Mouse (Mus musculus) MEL (cell line): ENCODE measurements around the gene Cyb5d1. TPM values are rescaled to one million over a fixed set of nuclear protein-coding genes. Genes with fewer than 3 reads are reported as not detected.

Experiments
- DNase-seq: peaks from one replicate; pipeline ENCODE4 v3.0.0; 2011; ENCODE audit warnings: low read depth, low spot score
- H3K27ac ChIP-seq: 2 replicates; pipeline ENCODE4 v1.5.1; 2012; ENCODE audit warnings: low read depth, mild to moderate bottlenecking, control low read depth, low read length, moderate library complexity; ENCODE audit not compliant: control insufficient read depth
- H3K27me3 ChIP-seq, 2 experiments: fragments of 150-350 bp in 1 of 2; sonication (generic) in 1 of 2; 2 replicates each; pipeline ENCODE4 v1.6.1; 2012; ENCODE audit warnings: low read length in 2 of 2, mild to moderate bottlenecking in 2 of 2, improper control_type of control experiment in 1 of 2, moderate library complexity in 1 of 2; ENCODE audit not compliant: insufficient read depth in 2 of 2, control insufficient read depth in 1 of 2
- H3K36me3 ChIP-seq, 2 experiments: 2 replicates each; pipeline ENCODE4 v1.6.1; 2012 to 2014; ENCODE audit warnings: low read length in 2 of 2, improper control_type of control experiment in 1 of 2, inconsistent platforms in 1 of 2, mild to moderate bottlenecking in 1 of 2; ENCODE audit not compliant: insufficient read depth in 2 of 2, control insufficient read depth in 1 of 2
- H3K4me1 ChIP-seq, 2 experiments: fragments of 150-350 bp in 1 of 2; sonication (generic) in 1 of 2; 2 replicates each; pipeline ENCODE4 v1.6.1; 2012; ENCODE audit warnings: low read length in 2 of 2, improper control_type of control experiment in 1 of 2, mild to moderate bottlenecking in 1 of 2; ENCODE audit not compliant: insufficient read depth in 2 of 2, control insufficient read depth in 1 of 2
- H3K4me3 ChIP-seq, 2 experiments: fragments of 150-350 bp in 1 of 2; sonication (generic) in 1 of 2; 2 replicates each; pipeline ENCODE4 v1.5.1; 2012; ENCODE audit warnings: low read depth in 2 of 2, low read length in 2 of 2, mild to moderate bottlenecking in 2 of 2, moderate library complexity in 2 of 2, control low read depth in 1 of 2, improper control_type of control experiment in 1 of 2; ENCODE audit not compliant: control insufficient read depth in 1 of 2, insufficient read depth in 1 of 2
- H3K79me2 ChIP-seq: 2 replicates; pipeline ENCODE4 v1.6.1; 2012; ENCODE audit warnings: mild to moderate bottlenecking, low read length, moderate library complexity; ENCODE audit not compliant: control insufficient read depth, poor library complexity, insufficient read depth
- H3K9ac ChIP-seq: 2 replicates; pipeline ENCODE4 v1.6.1; 2012; ENCODE audit warnings: low read depth, mild to moderate bottlenecking, control low read depth, low read length, moderate library complexity; ENCODE audit not compliant: control insufficient read depth, poor library complexity, severe bottlenecking
- H3K9me3 ChIP-seq: fragments of 150-350 bp; sonication (generic); replicated peaks from 2 replicates; pipeline ENCODE4 v1.6.1; 2012; ENCODE audit warnings: mild to moderate bottlenecking, low read length, improper control_type of control experiment, moderate library complexity; ENCODE audit not compliant: insufficient read depth
- BHLHE40 ChIP-seq: IDR thresholded peaks from 2 replicates; pipeline ENCODE4 v1.6.1; 2012; ENCODE audit warnings: low read depth, mild to moderate bottlenecking, inconsistent platforms, low read length, improper control_type of control experiment, borderline replicate concordance
- CHD1 ChIP-seq: IDR thresholded peaks from 2 replicates; pipeline ENCODE4 v1.6.1; 2012; ENCODE audit warnings: low read depth, mild to moderate bottlenecking, inconsistent platforms, low read length, improper control_type of control experiment
- CHD2 ChIP-seq: IDR thresholded peaks from 2 replicates; pipeline ENCODE4 v1.6.1; 2011; ENCODE audit warnings: low read length, improper control_type of control experiment
- E2F4 ChIP-seq: IDR thresholded peaks from 2 replicates; pipeline ENCODE4 v1.6.1; 2011; ENCODE audit warnings: low read depth, low read length, improper control_type of control experiment, borderline replicate concordance
- ELF1 ChIP-seq: IDR thresholded peaks from 2 replicates; pipeline ENCODE4 v1.6.1; 2014; ENCODE audit warnings: low read depth, mild to moderate bottlenecking, inconsistent platforms, low read length, improper control_type of control experiment, moderate library complexity
- EP300 ChIP-seq, 2 experiments: IDR thresholded peaks; 2 replicates each; pipeline ENCODE4 v1.6.1; 2011; ENCODE audit warnings: improper control_type of control experiment in 2 of 2, low read length in 2 of 2, low read depth in 1 of 2, mild to moderate bottlenecking in 1 of 2
- ETS1 ChIP-seq: IDR thresholded peaks from 2 replicates; pipeline ENCODE4 v1.6.1; 2012; ENCODE audit warnings: low read depth, mild to moderate bottlenecking, inconsistent platforms, low read length, improper control_type of control experiment, moderate library complexity
- GABPA ChIP-seq: IDR thresholded peaks from 2 replicates; pipeline ENCODE4 v1.6.1; 2012; ENCODE audit warnings: low read depth, mild to moderate bottlenecking, inconsistent platforms, low read length, improper control_type of control experiment, moderate library complexity
- GATA1 ChIP-seq: IDR thresholded peaks from 2 replicates; pipeline ENCODE4 v1.6.1; 2011; ENCODE audit warnings: low read depth, low read length, improper control_type of control experiment
- KAT2A ChIP-seq: conservative IDR thresholded peaks from 2 replicates; pipeline ENCODE4 v1.6.1; 2012; ENCODE audit warnings: low read depth, low read length, improper control_type of control experiment, inconsistent platforms
- MAFK ChIP-seq: IDR thresholded peaks from 2 replicates; pipeline ENCODE4 v1.6.1; 2011; ENCODE audit warnings: low read depth, mild to moderate bottlenecking, low read length, improper control_type of control experiment, borderline replicate concordance
- MAX ChIP-seq: IDR thresholded peaks from 2 replicates; pipeline ENCODE4 v1.6.1; 2011; ENCODE audit warnings: low read length, improper control_type of control experiment
- MAZ ChIP-seq: IDR thresholded peaks from 2 replicates; pipeline ENCODE4 v1.6.1; 2012; ENCODE audit warnings: low read depth, mild to moderate bottlenecking, inconsistent platforms, low read length, improper control_type of control experiment
- MEF2A ChIP-seq: IDR thresholded peaks from 2 replicates; pipeline ENCODE4 v1.6.1; 2014; ENCODE audit warnings: low read depth, mild to moderate bottlenecking, inconsistent platforms, low read length, improper control_type of control experiment; ENCODE audit not compliant: poor library complexity, insufficient replicate concordance, severe bottlenecking; ENCODE audit errors: extremely low read depth
- MXI1 ChIP-seq: IDR thresholded peaks from 2 replicates; pipeline ENCODE4 v1.6.1; 2011; ENCODE audit warnings: mild to moderate bottlenecking, low read depth, low read length, improper control_type of control experiment
- MYC ChIP-seq: IDR thresholded peaks from 2 replicates; pipeline ENCODE4 v1.6.1; 2011; ENCODE audit warnings: low read depth, mild to moderate bottlenecking, low read length, improper control_type of control experiment, moderate library complexity
- NELFE ChIP-seq: IDR thresholded peaks from 2 replicates; pipeline ENCODE4 v1.6.1; 2011; ENCODE audit warnings: low read depth, low read length, improper control_type of control experiment
- NRF1 ChIP-seq: IDR thresholded peaks from 2 replicates; pipeline ENCODE4 v1.6.1; 2014; ENCODE audit warnings: low read depth, mild to moderate bottlenecking, inconsistent platforms, low read length, improper control_type of control experiment, moderate library complexity; ENCODE audit not compliant: poor library complexity, insufficient read depth, severe bottlenecking
- POLR2A ChIP-seq, 2 experiments: IDR thresholded peaks; 2 replicates each; pipeline ENCODE4 v1.6.1; 2011 to 2012; ENCODE audit warnings: low read length in 2 of 2, mild to moderate bottlenecking in 2 of 2, control low read depth in 1 of 2, improper control_type of control experiment in 1 of 2, low read depth in 1 of 2, moderate library complexity in 1 of 2; ENCODE audit not compliant: control insufficient read depth in 1 of 2, insufficient read depth in 1 of 2, poor library complexity in 1 of 2
- POLR2AphosphoS2 ChIP-seq: IDR thresholded peaks from 2 replicates; pipeline ENCODE4 v1.6.1; 2011; ENCODE audit warnings: low read length, improper control_type of control experiment
- POLR2AphosphoS5 ChIP-seq: IDR thresholded peaks from 2 replicates; pipeline ENCODE4 v1.6.1; 2012; ENCODE audit warnings: low read depth, borderline replicate concordance, mild to moderate bottlenecking, inconsistent platforms, low read length, moderate library complexity, mixed read lengths
- RAD21 ChIP-seq: IDR thresholded peaks from 2 replicates; pipeline ENCODE4 v1.6.1; 2011; ENCODE audit warnings: mild to moderate bottlenecking, low read depth, low read length, improper control_type of control experiment
- RCOR1 ChIP-seq: IDR thresholded peaks from 2 replicates; pipeline ENCODE4 v1.6.1; 2012; ENCODE audit warnings: low read depth, mild to moderate bottlenecking, inconsistent platforms, low read length, improper control_type of control experiment
- SIN3A ChIP-seq: IDR thresholded peaks from 2 replicates; pipeline ENCODE4 v1.6.1; 2012; ENCODE audit warnings: low read length, improper control_type of control experiment, inconsistent platforms
- SMC3 ChIP-seq: IDR thresholded peaks from 2 replicates; pipeline ENCODE4 v1.6.1; 2011; ENCODE audit warnings: low read depth, low read length, improper control_type of control experiment
- TAL1 ChIP-seq: IDR thresholded peaks from 2 replicates; pipeline ENCODE4 v1.6.1; 2012; ENCODE audit warnings: mild to moderate bottlenecking, inconsistent platforms, low read length, moderate library complexity, mixed read lengths
- TBP ChIP-seq: IDR thresholded peaks from 2 replicates; pipeline ENCODE4 v1.8.0; 2011; ENCODE audit warnings: low read depth, low read length, improper control_type of control experiment
- TCF12 ChIP-seq: IDR thresholded peaks from 2 replicates; pipeline ENCODE4 v1.6.1; 2014; ENCODE audit warnings: low read depth, mild to moderate bottlenecking, inconsistent platforms, low read length, improper control_type of control experiment, moderate library complexity
- UBTF ChIP-seq: IDR thresholded peaks from 2 replicates; pipeline ENCODE4 v1.6.1; 2012; ENCODE audit warnings: low read depth, mild to moderate bottlenecking, inconsistent platforms, low read length, improper control_type of control experiment, moderate library complexity, borderline replicate concordance; ENCODE audit not compliant: insufficient read depth
- USF1 ChIP-seq: IDR thresholded peaks from 2 replicates; pipeline ENCODE4 v1.6.1; 2014; ENCODE audit warnings: low read depth, mild to moderate bottlenecking, inconsistent platforms, low read length, improper control_type of control experiment, moderate library complexity
- USF2 ChIP-seq, 2 experiments: IDR thresholded peaks; 2 replicates each; pipeline ENCODE4 v1.6.1; 2011 to 2012; ENCODE audit warnings: improper control_type of control experiment in 2 of 2, low read length in 2 of 2, borderline replicate concordance in 1 of 2, inconsistent platforms in 1 of 2, low read depth in 1 of 2, mild to moderate bottlenecking in 1 of 2; ENCODE audit not compliant: insufficient read depth in 1 of 2
- ZC3H11A ChIP-seq: IDR thresholded peaks from 2 replicates; pipeline ENCODE4 v1.6.1; 2012; ENCODE audit warnings: low read depth, mild to moderate bottlenecking, inconsistent platforms, low read length, improper control_type of control experiment
- ZKSCAN1 ChIP-seq: IDR thresholded peaks from 2 replicates; pipeline ENCODE4 v1.6.1; 2012; ENCODE audit warnings: low read depth, mild to moderate bottlenecking, inconsistent platforms, low read length, improper control_type of control experiment, moderate library complexity
- ZMIZ1 ChIP-seq: IDR thresholded peaks from 2 replicates; pipeline ENCODE4 v1.6.1; 2012; ENCODE audit warnings: low read depth, mild to moderate bottlenecking, inconsistent platforms, low read length, improper control_type of control experiment, moderate library complexity
- ZNF384 ChIP-seq: IDR thresholded peaks from 2 replicates; pipeline ENCODE4 v1.6.1; 2012; ENCODE audit warnings: low read depth, mild to moderate bottlenecking, inconsistent platforms, low read length, improper control_type of control experiment
- polyA plus RNA-seq, 2 experiments: library from polyadenylated mRNA; stranded (reverse) in 1 of 2; unstranded in 1 of 2; fragments of >175 nt in 1 of 2; fragments of >200 nt in 1 of 2; gene quantifications; 2 replicates each; pipeline versions ENCODE4 v1.2.1 to v1.2.4; 2012; ENCODE audit warnings: low replicate concordance in 2 of 2, low read depth in 1 of 2; ENCODE audit not compliant: insufficient read length in 2 of 2, insufficient read depth in 1 of 2, missing spikeins in 1 of 2
- total RNA-seq: library from RNA; depleted of rRNA; stranded (reverse); fragments of 300-350 nt; gene quantifications from 2 replicates; pipeline ENCODE4 v1.2.3, GENCODE M21; 2012

The Cyb5d1 gene
- total and polyA plus RNA-seq, 3 experiments: 21.3 to 39.6 TPM; not detected in 1

- DNase-seq: peak; percentile 99
- no peaks in the 10 kb centered on the region for H3K9me3 ChIP-seq
- H3K4me1 ChIP-seq: peaks cover 13 to 23% of the 10 kb centered on the region in 2 experiments
- peak overlapping the region; percentile 1 to 25; a peak in 3 of 4 replicates for H3K4me3 ChIP-seq
- peaks cover 0 to 13% of the 10 kb centered on the region in 2 experiments; a peak in 2 of 4 replicates for H3K36me3 ChIP-seq
- peak overlapping the region; percentile 34 for H3K9ac ChIP-seq
- H3K79me2 ChIP-seq: peaks cover 15% of the 10 kb centered on the region
- H3K27me3 ChIP-seq: no peaks in the 10 kb centered on the region
- H3K27ac ChIP-seq: 0 out of 2 replicates have a peak overlapping the region, but pooled peaks have one; percentile 12
- TF ChIP-seq ELF1 (peak; percentile 59; the same call in 1 of the 2 replicates), EP300 (IDR thresholded peaks at IDR 0.05; ENCODE audit: low read depth in 1 of 2, low read length in 2 of 2) (peak; percentile 15 to 35; a peak in 3 of 4 replicates), RCOR1 (peak; percentile 88), MXI1 (peak; percentile 45; the same call in 1 of the 2 replicates), ZC3H11A (no peak), MAZ (peak; percentile 94), POLR2AphosphoS2 (no peak), USF1 (0 out of 2 replicates have a peak, but pooled peaks have one; percentile 10), SIN3A (peak; percentile 76), KAT2A (no peak; the same call in 1 of the 2 replicates), NRF1 (peak; percentile 85), ZNF384 (peak; percentile 95), TCF12 (no peak), NELFE (peak; percentile 23; the same call in 1 of the 2 replicates), MAFK (no peak), GATA1 (peak; percentile 94), POLR2A (IDR thresholded peaks at IDR 0.05; ENCODE audit: control insufficient read depth in 1 of 2, insufficient read depth in 1 of 2, low read depth in 1 of 2, low read length in 2 of 2, poor library complexity in 1 of 2) (no peak), POLR2AphosphoS5 (no peak), ZMIZ1 (no peak), MEF2A (0 out of 2 replicates have a peak, but pooled peaks have one; percentile 18), CHD2 (no peak), BHLHE40 (peak; percentile 48; the same call in 1 of the 2 replicates), GABPA (no peak), CHD1 (no peak), TBP (no peak), SMC3 (0 out of 2 replicates have a peak, but pooled peaks have one; percentile 7), ZKSCAN1 (no peak; the same call in 1 of the 2 replicates), MYC (peak; percentile 51; the same call in 1 of the 2 replicates), UBTF (no peak), USF2 (IDR thresholded peaks at IDR 0.05; ENCODE audit: borderline replicate concordance in 1 of 2, insufficient read depth in 1 of 2, low read depth in 1 of 2, low read length in 2 of 2) (no peak), E2F4 (no peak), RAD21 (no peak), TAL1 (no peak), ETS1 (peak; percentile 82), MAX (no peak; the same call in none of the 2 replicates)
Observed at GRCm38 (mm10) chr11:69366157-69366854, 29.1 kb downstream of the Cyb5d1 start.
